Mouse (Mus musculus) MEL (cell line): ENCODE data around the gene Stoml3. TPM values are rescaled to one million over a fixed set of nuclear protein-coding genes. Genes with fewer than 3 reads are reported as not detected.

Experiments used
- DNase-seq: peaks from one replicate; pipeline ENCODE4 v3.0.0; 2011; ENCODE audit warnings: low read depth, low spot score
- H3K27ac ChIP-seq: 2 replicates; pipeline ENCODE4 v1.5.1; 2012; ENCODE audit warnings: low read depth, mild to moderate bottlenecking, control low read depth, low read length, moderate library complexity; ENCODE audit not compliant: control insufficient read depth
- H3K27me3 ChIP-seq, 2 experiments: fragments of 150-350 bp in 1 of 2; sonication (generic) in 1 of 2; 2 replicates each; pipeline ENCODE4 v1.6.1; 2012; ENCODE audit warnings: low read length in 2 of 2, mild to moderate bottlenecking in 2 of 2, improper control_type of control experiment in 1 of 2, moderate library complexity in 1 of 2; ENCODE audit not compliant: insufficient read depth in 2 of 2, control insufficient read depth in 1 of 2
- H3K36me3 ChIP-seq, 2 experiments: 2 replicates each; pipeline ENCODE4 v1.6.1; 2012 to 2014; ENCODE audit warnings: low read length in 2 of 2, improper control_type of control experiment in 1 of 2, inconsistent platforms in 1 of 2, mild to moderate bottlenecking in 1 of 2; ENCODE audit not compliant: insufficient read depth in 2 of 2, control insufficient read depth in 1 of 2
- H3K4me1 ChIP-seq, 2 experiments: fragments of 150-350 bp in 1 of 2; sonication (generic) in 1 of 2; 2 replicates each; pipeline ENCODE4 v1.6.1; 2012; ENCODE audit warnings: low read length in 2 of 2, improper control_type of control experiment in 1 of 2, mild to moderate bottlenecking in 1 of 2; ENCODE audit not compliant: insufficient read depth in 2 of 2, control insufficient read depth in 1 of 2
- H3K4me3 ChIP-seq, 2 experiments: fragments of 150-350 bp in 1 of 2; sonication (generic) in 1 of 2; 2 replicates each; pipeline ENCODE4 v1.5.1; 2012; ENCODE audit warnings: low read depth in 2 of 2, low read length in 2 of 2, mild to moderate bottlenecking in 2 of 2, moderate library complexity in 2 of 2, control low read depth in 1 of 2, improper control_type of control experiment in 1 of 2; ENCODE audit not compliant: control insufficient read depth in 1 of 2, insufficient read depth in 1 of 2
- H3K79me2 ChIP-seq: 2 replicates; pipeline ENCODE4 v1.6.1; 2012; ENCODE audit warnings: mild to moderate bottlenecking, low read length, moderate library complexity; ENCODE audit not compliant: control insufficient read depth, poor library complexity, insufficient read depth
- H3K9ac ChIP-seq: 2 replicates; pipeline ENCODE4 v1.6.1; 2012; ENCODE audit warnings: low read depth, mild to moderate bottlenecking, control low read depth, low read length, moderate library complexity; ENCODE audit not compliant: control insufficient read depth, poor library complexity, severe bottlenecking
- H3K9me3 ChIP-seq: fragments of 150-350 bp; sonication (generic); replicated peaks from 2 replicates; pipeline ENCODE4 v1.6.1; 2012; ENCODE audit warnings: mild to moderate bottlenecking, low read length, improper control_type of control experiment, moderate library complexity; ENCODE audit not compliant: insufficient read depth
- CHD1 ChIP-seq: IDR thresholded peaks from 2 replicates; pipeline ENCODE4 v1.6.1; 2012; ENCODE audit warnings: low read depth, mild to moderate bottlenecking, inconsistent platforms, low read length, improper control_type of control experiment
- ELF1 ChIP-seq: IDR thresholded peaks from 2 replicates; pipeline ENCODE4 v1.6.1; 2014; ENCODE audit warnings: low read depth, mild to moderate bottlenecking, inconsistent platforms, low read length, improper control_type of control experiment, moderate library complexity
- HCFC1 ChIP-seq: IDR thresholded peaks from 2 replicates; pipeline ENCODE4 v1.6.1; 2012; ENCODE audit warnings: low read depth, mild to moderate bottlenecking, inconsistent platforms, low read length, improper control_type of control experiment, moderate library complexity
- JUND ChIP-seq: IDR thresholded peaks from 2 replicates; pipeline ENCODE4 v1.6.1; 2011; ENCODE audit warnings: low read depth, mild to moderate bottlenecking, improper control_type of control experiment, low read length
- MAX ChIP-seq: IDR thresholded peaks from 2 replicates; pipeline ENCODE4 v1.6.1; 2011; ENCODE audit warnings: low read length, improper control_type of control experiment
- MXI1 ChIP-seq: IDR thresholded peaks from 2 replicates; pipeline ENCODE4 v1.6.1; 2011; ENCODE audit warnings: mild to moderate bottlenecking, low read depth, low read length, improper control_type of control experiment
- MYB ChIP-seq: IDR thresholded peaks from 2 replicates; pipeline ENCODE4 v1.6.1; 2011; ENCODE audit warnings: mild to moderate bottlenecking, low read depth, low read length, improper control_type of control experiment
- NRF1 ChIP-seq: IDR thresholded peaks from 2 replicates; pipeline ENCODE4 v1.6.1; 2014; ENCODE audit warnings: low read depth, mild to moderate bottlenecking, inconsistent platforms, low read length, improper control_type of control experiment, moderate library complexity; ENCODE audit not compliant: poor library complexity, insufficient read depth, severe bottlenecking
- POLR2A ChIP-seq, 2 experiments: IDR thresholded peaks; 2 replicates each; pipeline ENCODE4 v1.6.1; 2011 to 2012; ENCODE audit warnings: low read length in 2 of 2, mild to moderate bottlenecking in 2 of 2, control low read depth in 1 of 2, improper control_type of control experiment in 1 of 2, low read depth in 1 of 2, moderate library complexity in 1 of 2; ENCODE audit not compliant: control insufficient read depth in 1 of 2, insufficient read depth in 1 of 2, poor library complexity in 1 of 2
- POLR2AphosphoS2 ChIP-seq: IDR thresholded peaks from 2 replicates; pipeline ENCODE4 v1.6.1; 2011; ENCODE audit warnings: low read length, improper control_type of control experiment
- POLR2AphosphoS5 ChIP-seq: IDR thresholded peaks from 2 replicates; pipeline ENCODE4 v1.6.1; 2012; ENCODE audit warnings: low read depth, borderline replicate concordance, mild to moderate bottlenecking, inconsistent platforms, low read length, moderate library complexity, mixed read lengths
- RCOR1 ChIP-seq: IDR thresholded peaks from 2 replicates; pipeline ENCODE4 v1.6.1; 2012; ENCODE audit warnings: low read depth, mild to moderate bottlenecking, inconsistent platforms, low read length, improper control_type of control experiment
- SIN3A ChIP-seq: IDR thresholded peaks from 2 replicates; pipeline ENCODE4 v1.6.1; 2012; ENCODE audit warnings: low read length, improper control_type of control experiment, inconsistent platforms
- TAL1 ChIP-seq: IDR thresholded peaks from 2 replicates; pipeline ENCODE4 v1.6.1; 2012; ENCODE audit warnings: mild to moderate bottlenecking, inconsistent platforms, low read length, moderate library complexity, mixed read lengths
- UBTF ChIP-seq: IDR thresholded peaks from 2 replicates; pipeline ENCODE4 v1.6.1; 2012; ENCODE audit warnings: low read depth, mild to moderate bottlenecking, inconsistent platforms, low read length, improper control_type of control experiment, moderate library complexity, borderline replicate concordance; ENCODE audit not compliant: insufficient read depth
- USF2 ChIP-seq, 2 experiments: IDR thresholded peaks; 2 replicates each; pipeline ENCODE4 v1.6.1; 2011 to 2012; ENCODE audit warnings: improper control_type of control experiment in 2 of 2, low read length in 2 of 2, borderline replicate concordance in 1 of 2, inconsistent platforms in 1 of 2, low read depth in 1 of 2, mild to moderate bottlenecking in 1 of 2; ENCODE audit not compliant: insufficient read depth in 1 of 2
- ZKSCAN1 ChIP-seq: IDR thresholded peaks from 2 replicates; pipeline ENCODE4 v1.6.1; 2012; ENCODE audit warnings: low read depth, mild to moderate bottlenecking, inconsistent platforms, low read length, improper control_type of control experiment, moderate library complexity
- polyA plus RNA-seq, 2 experiments: library from polyadenylated mRNA; stranded (reverse) in 1 of 2; unstranded in 1 of 2; fragments of >175 nt in 1 of 2; fragments of >200 nt in 1 of 2; gene quantifications; 2 replicates each; pipeline versions ENCODE4 v1.2.1 to v1.2.4; 2012; ENCODE audit warnings: low replicate concordance in 2 of 2, low read depth in 1 of 2; ENCODE audit not compliant: insufficient read length in 2 of 2, insufficient read depth in 1 of 2, missing spikeins in 1 of 2
- total RNA-seq: library from RNA; depleted of rRNA; stranded (reverse); fragments of 300-350 nt; gene quantifications from 2 replicates; pipeline ENCODE4 v1.2.3, GENCODE M21; 2012

The Stoml3 gene
- total and polyA plus RNA-seq, 3 experiments: not detected

DNA sequence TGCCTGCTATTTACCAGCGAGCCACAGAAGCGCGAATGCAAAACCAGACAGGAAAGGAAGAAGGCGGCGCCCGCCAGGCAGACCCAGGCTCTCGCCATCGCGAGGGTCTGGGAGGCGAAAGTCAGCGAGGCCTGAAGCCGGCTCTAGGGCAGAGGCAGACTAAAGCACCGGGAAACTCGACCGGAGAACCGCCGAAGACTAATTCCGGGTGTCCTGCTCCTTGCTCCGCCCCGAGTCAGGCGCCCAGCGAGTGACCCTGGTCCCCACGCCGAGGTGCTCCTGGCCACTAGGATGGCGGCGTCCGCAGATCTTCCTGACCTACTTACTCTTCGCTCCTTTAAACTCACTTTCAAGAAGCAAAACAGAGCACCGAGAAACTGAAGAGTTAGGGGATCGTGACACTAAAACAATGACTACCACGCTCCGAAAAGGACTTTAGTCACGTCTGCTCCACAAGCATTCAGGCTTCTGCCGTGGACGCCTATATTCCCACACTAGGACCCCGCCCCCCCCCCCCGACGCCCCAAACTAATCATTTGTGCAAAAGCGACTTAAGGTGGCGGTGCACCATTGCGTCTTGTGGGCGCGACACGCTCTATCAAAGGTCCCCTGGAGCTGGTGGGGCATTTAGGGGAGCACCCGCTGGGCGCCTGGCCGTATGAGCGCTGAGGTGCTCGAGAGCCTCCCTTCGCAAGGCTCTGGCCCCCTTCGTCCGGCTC is 25.2 kb upstream of the Stoml3 start, which contains the start of the genes Nhlrc3 and Proser1 (continued):
- TF ChIP-seq POLR2AphosphoS5 (no peak), HCFC1 (peak; percentile 92), UBTF (no peak), NRF1 (no peak), MAX (peak; percentile 99), JUND (no peak), ZKSCAN1 (peak; percentile 99), CHD1 (no peak), USF2 (IDR thresholded peaks at IDR 0.05; ENCODE audit: borderline replicate concordance in 1 of 2, insufficient read depth in 1 of 2, low read depth in 1 of 2, low read length in 2 of 2) (no peak), MYB (no peak), TAL1 (no peak), ELF1 (peak; percentile 80; the same call in 1 of the 2 replicates)

DNA sequence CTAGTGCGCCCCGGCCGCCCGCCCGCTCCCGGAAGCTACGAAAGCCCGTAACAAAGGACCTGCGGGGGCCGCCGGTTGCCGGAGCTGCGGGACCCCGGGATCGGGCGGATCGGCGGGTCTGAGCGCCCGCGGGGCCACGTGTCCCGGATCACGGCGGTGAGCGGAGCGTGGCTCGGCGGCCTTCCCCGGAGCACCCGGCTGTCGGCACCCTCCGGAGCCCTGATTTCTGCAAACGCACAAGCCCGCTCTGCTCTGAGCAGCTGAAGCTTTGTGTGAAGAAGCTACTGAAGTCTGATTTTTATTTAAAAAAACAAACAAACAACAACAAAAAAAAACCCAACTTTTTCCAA is 24.7 kb upstream of the Stoml3 start:
- no peak for DNase-seq
- no peaks in the 10 kb centered on the region for H3K9me3 ChIP-seq
- TF ChIP-seq POLR2A (IDR thresholded peaks at IDR 0.05; ENCODE audit: control insufficient read depth in 1 of 2, insufficient read depth in 1 of 2, low read depth in 1 of 2, low read length in 2 of 2, poor library complexity in 1 of 2) (0 out of 4 replicates have a peak, but pooled peaks of 1 of the 2 experiments have one; percentile 39), SIN3A (no peak; the same call in 1 of the 2 replicates), POLR2AphosphoS5 (no peak), ELF1 (no peak; the same call in 1 of the 2 replicates), MXI1 (peak; percentile 55)
- H3K4me1 ChIP-seq: peaks cover 0 to 16% of the 10 kb centered on the region in 2 experiments; a peak in 2 of 4 replicates
- peaks cover 57% of the 10 kb centered on the region for H3K79me2 ChIP-seq
- H3K4me3 ChIP-seq: peak overlapping the region; percentile 76 to 98
- peak overlapping the region; percentile 17 for H3K27ac ChIP-seq
- peak overlapping the region; percentile 79 for H3K9ac ChIP-seq
- H3K27me3 ChIP-seq: no peaks in the 10 kb centered on the region
- H3K36me3 ChIP-seq: peaks cover 1 to 21% of the 10 kb centered on the region in 2 experiments

DNA sequence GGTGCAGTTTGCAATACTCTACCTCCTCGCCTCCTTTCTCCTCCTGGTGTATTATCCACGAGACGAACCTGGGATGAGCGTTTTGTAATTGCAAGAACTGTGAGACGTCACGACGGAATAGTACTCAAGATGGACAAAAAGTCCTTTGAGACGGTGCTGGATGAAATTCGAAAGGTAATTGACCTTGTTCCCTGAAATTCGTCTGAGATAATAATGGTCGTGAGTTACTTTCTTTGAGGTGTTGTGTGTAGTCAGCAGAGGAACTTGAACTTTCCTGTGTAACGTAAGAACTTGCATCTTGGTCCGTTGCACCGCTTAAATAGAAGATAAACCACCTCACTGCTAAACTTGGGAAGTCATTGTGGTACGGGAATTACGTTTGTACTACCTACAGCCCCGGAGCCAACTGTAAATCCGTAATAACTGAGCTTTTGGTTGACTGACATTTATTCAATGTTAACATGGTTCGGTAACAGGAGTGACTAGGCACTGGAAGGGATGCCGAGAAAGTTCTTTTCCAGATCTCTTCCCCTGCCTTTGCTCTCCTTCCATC is 24.2 kb upstream of the Stoml3 start:
- H3K36me3 ChIP-seq: peaks cover 1 to 21% of the 10 kb centered on the region in 2 experiments
- H3K27me3 ChIP-seq: no peaks in the 10 kb centered on the region
- TF ChIP-seq RCOR1 (no peak), POLR2AphosphoS2 (no peak)
- H3K27ac ChIP-seq: peak overlapping the region; percentile 17
- peak; percentile 64 for DNase-seq
- peaks cover 60% of the 10 kb centered on the region for H3K79me2 ChIP-seq
- H3K9ac ChIP-seq: peak overlapping the region; percentile 79
- peak overlapping the region; percentile 76 to 98 for H3K4me3 ChIP-seq
- H3K4me1 ChIP-seq: peaks cover 0 to 16% of the 10 kb centered on the region in 2 experiments; a peak in 2 of 4 replicates
- no peaks in the 10 kb centered on the region for H3K9me3 ChIP-seq
